Mouse (Mus musculus) spleen, adult 18-20 months (tissue): ENCODE measurements around the gene Prdm11.

Source experiments
- DNase-seq, 2 experiments: peaks; one replicate each; pipeline ENCODE4 v3.0.0; 2022; ENCODE audit warnings: mixed read lengths in 2 of 2

Prdm11 gene

DNA sequence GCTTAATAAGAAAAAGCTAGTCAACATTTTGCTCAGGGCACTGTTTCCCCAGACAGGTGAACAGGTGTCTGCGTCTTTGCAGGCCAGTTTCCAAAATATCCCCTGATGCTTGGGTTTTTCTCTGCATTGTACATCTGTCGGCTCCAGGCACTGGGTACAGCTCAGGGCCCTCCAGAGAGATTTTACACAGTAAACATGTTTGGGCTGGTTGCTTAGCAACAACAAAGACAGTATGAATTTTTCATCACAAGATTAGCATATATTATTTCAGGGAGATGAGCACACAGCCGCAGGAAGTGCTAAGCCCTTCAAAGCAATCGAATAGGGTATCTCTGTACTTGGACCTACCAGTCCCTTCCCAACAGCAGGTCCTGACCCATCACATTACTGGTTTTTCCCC is 125.3 kb downstream of the Prdm11 start:
- no peak for DNase-seq

- no peak for DNase-seq
These were observed 128.4 kb downstream of the Prdm11 start for GRCm38 (mm10) chr2:92917405-92918142.

GRCm38 (mm10) chr2:92915659-92916631 is 130.0 kb downstream of the Prdm11 start:
- DNase-seq = no peak
